Mouse (Mus musculus): ENCODE measurements around the gene Hes6. TPM values are rescaled to one million over a fixed set of nuclear protein-coding genes. Genes with fewer than 3 reads are reported as not detected.

Gene Hes6
- polyA plus RNA-seq, 1 experiment, result 32.9 TPM

DNA sequence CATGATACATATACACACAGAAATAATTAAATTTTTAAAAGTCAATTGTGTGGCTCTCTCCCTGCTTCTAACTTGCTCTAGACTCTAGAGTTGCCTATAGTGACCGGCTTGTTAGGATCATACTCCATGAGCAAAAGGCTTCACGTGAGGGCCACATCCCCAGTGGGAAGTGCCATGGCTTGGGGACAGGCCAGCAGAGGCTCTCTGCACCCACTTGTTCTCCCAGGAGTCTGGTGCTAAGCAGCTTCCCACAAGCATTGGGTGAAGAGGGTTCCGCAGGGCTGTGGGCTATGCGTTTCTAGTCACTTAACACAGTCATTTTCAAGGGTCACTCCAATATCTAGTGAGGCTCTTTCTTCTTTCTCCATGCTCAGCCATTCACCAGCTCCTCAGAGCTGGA, 43.3 kb upstream of the Hes6 start:
- peak overlapping the region; percentile 23; the same call in 1 of the 2 replicates for H3K27ac ChIP-seq (ENCODE audit: control insufficient read depth, insufficient read depth, low read depth, low read length, poor library complexity)
- H3K4me1 ChIP-seq (ENCODE audit: control insufficient read depth, insufficient read depth, low read length), result peaks cover 2% of the 10 kb centered on the region; the same call in 1 of the 2 replicates
- 78% methylated on average over 4 of the region's 4 CpGs for WGBS
- no peak overlapping the region for H3K4me3 ChIP-seq (replicated peaks; ENCODE audit: control insufficient read depth, low read depth, low read length)
- TF ChIP-seq CTCF (IDR thresholded peaks at IDR 0.05; ENCODE audit: control insufficient read depth, insufficient read depth, low read length), result no peak
- TF ChIP-seq POLR2A (IDR thresholded peaks at IDR 0.05; ENCODE audit: borderline replicate concordance, control insufficient read depth, low read depth, low read length), result no peak

GRCm38 (mm10) chr1:91456301-91456801, 42.5 kb upstream of the Hes6 start:
- whole genome bisulfite sequencing, result 10% methylated on average over 11 of the region's 11 CpGs
- Histone ChIP-seq H3K27ac (ENCODE audit: control insufficient read depth, insufficient read depth, low read depth, low read length, poor library complexity) (peak overlapping the region; percentile 70), H3K4me3 (replicated peaks; ENCODE audit: control insufficient read depth, low read depth, low read length) (no peak overlapping the region), H3K4me1 (ENCODE audit: control insufficient read depth, insufficient read depth, low read length) (peaks cover 2% of the 10 kb centered on the region; the same call in 1 of the 2 replicates)
- no peak for TF ChIP-seq POLR2A (IDR thresholded peaks at IDR 0.05; ENCODE audit: borderline replicate concordance, control insufficient read depth, low read depth, low read length)
- no peak for TF ChIP-seq CTCF (IDR thresholded peaks at IDR 0.05; ENCODE audit: control insufficient read depth, insufficient read depth, low read length)

DNA sequence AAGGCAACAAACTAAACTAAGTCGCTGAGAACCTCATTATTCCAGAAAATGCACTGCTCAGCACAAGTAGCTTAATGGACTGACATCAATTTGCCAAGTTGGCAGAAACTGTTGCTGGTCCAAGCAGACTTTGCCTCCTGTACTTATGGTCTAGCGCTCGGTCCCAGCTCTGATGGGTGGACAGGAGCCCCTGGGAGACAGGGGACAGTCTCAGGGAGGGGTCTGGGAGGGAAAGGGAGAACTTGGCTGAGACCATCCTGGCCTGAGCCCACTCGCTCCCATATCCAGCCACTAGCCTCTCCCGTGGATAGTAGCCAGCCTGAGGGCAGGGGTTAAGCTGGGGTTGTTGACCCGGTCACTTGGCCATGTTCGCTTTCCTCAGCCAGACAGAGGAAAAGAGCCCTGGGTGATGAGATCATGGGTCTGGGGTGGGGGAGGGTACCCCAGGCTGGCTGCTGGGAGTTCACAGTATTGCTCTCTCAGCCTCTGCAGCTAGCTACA, 41.9 kb upstream of the Hes6 start:
- TF ChIP-seq CTCF (IDR thresholded peaks at IDR 0.05; ENCODE audit: control insufficient read depth, insufficient read depth, low read length), result no peak
- TF ChIP-seq POLR2A (IDR thresholded peaks at IDR 0.05; ENCODE audit: borderline replicate concordance, control insufficient read depth, low read depth, low read length), result no peak
- peaks cover 2% of the 10 kb centered on the region; the same call in 1 of the 2 replicates for H3K4me1 ChIP-seq (ENCODE audit: control insufficient read depth, insufficient read depth, low read length)
- no peak overlapping the region for H3K4me3 ChIP-seq (replicated peaks; ENCODE audit: control insufficient read depth, low read depth, low read length)
- WGBS, result 80% methylated on average over 7 of the region's 7 CpGs
- H3K27ac ChIP-seq (ENCODE audit: control insufficient read depth, insufficient read depth, low read depth, low read length, poor library complexity), result peak overlapping the region; percentile 70

DNA sequence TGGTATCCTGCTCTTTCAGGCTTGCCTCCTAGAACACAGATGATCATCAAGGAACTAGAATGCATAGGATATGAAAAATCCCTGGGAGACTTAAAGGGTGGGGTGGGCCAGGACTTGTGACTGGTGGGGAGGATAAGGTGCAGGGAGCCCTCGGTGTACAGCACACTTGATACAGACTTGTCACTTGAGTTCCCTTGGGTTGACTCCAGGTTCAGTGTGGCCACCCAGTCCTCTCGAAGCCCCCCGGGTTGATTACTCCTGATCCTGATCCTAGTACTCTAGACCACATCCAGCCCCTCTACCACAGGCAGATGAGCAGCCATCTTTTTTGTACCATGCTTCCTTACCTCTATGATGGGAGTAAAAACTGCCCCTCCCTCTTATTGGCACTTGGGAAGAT, 41.1 kb upstream of the Hes6 start:
- Histone ChIP-seq H3K4me3 (replicated peaks; ENCODE audit: control insufficient read depth, low read depth, low read length) (no peak overlapping the region), H3K27ac (ENCODE audit: control insufficient read depth, insufficient read depth, low read depth, low read length, poor library complexity) (no peak overlapping the region), H3K4me1 (ENCODE audit: control insufficient read depth, insufficient read depth, low read length) (peaks cover 2% of the 10 kb centered on the region; the same call in 1 of the 2 replicates)
- no peak for TF ChIP-seq POLR2A (IDR thresholded peaks at IDR 0.05; ENCODE audit: borderline replicate concordance, control insufficient read depth, low read depth, low read length)
- TF ChIP-seq CTCF (IDR thresholded peaks at IDR 0.05; ENCODE audit: control insufficient read depth, insufficient read depth, low read length), result no peak
- 77% methylated on average over 3 of the region's 3 CpGs for WGBS

DNA sequence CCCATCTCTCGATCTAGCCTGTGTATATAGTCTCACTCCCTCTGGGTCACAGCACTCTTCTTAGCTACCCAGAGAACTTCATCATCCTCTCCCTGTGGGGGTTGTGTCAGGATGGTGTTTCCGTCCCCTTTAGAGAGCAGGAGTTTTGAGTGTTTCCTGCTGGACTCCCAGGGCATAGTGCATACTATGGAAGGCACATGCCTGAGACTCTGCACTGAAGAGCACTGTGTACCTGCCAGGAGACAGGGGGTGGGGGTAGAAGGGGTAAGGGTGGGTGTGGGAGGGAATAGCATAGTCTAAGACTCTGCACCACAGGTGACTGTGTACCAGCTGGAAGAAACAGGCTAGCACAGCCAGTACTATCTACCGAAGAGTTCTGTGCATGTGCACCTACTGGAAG, 40.5 kb upstream of the Hes6 start:
- peaks cover 2% of the 10 kb centered on the region; the same call in 1 of the 2 replicates for H3K4me1 ChIP-seq (ENCODE audit: control insufficient read depth, insufficient read depth, low read length)
- WGBS, result 64% methylated on average over 3 of the region's 3 CpGs
- no peak overlapping the region for H3K4me3 ChIP-seq (replicated peaks; ENCODE audit: control insufficient read depth, low read depth, low read length)
- TF ChIP-seq POLR2A (IDR thresholded peaks at IDR 0.05; ENCODE audit: borderline replicate concordance, control insufficient read depth, low read depth, low read length) (no peak), CTCF (IDR thresholded peaks at IDR 0.05; ENCODE audit: control insufficient read depth, insufficient read depth, low read length) (no peak)
- no peak overlapping the region for H3K27ac ChIP-seq (ENCODE audit: control insufficient read depth, insufficient read depth, low read depth, low read length, poor library complexity)

GRCm38 (mm10) chr1:91453932-91454331, 40.1 kb upstream of the Hes6 start:
- Histone ChIP-seq H3K27ac (ENCODE audit: control insufficient read depth, insufficient read depth, low read depth, low read length, poor library complexity) (no peak overlapping the region), H3K4me3 (replicated peaks; ENCODE audit: control insufficient read depth, low read depth, low read length) (no peak overlapping the region), H3K4me1 (ENCODE audit: control insufficient read depth, insufficient read depth, low read length) (peaks cover 2% of the 10 kb centered on the region; the same call in 1 of the 2 replicates)
- 61% methylated on average over 9 of the region's 9 CpGs for WGBS
- TF ChIP-seq POLR2A (IDR thresholded peaks at IDR 0.05; ENCODE audit: borderline replicate concordance, control insufficient read depth, low read depth, low read length), result no peak
- TF ChIP-seq CTCF (IDR thresholded peaks at IDR 0.05; ENCODE audit: control insufficient read depth, insufficient read depth, low read length), result no peak

- H3K27ac ChIP-seq (ENCODE audit: control insufficient read depth, insufficient read depth, low read depth, low read length, poor library complexity), result no peak overlapping the region
- no peaks in the 10 kb centered on the region; the same call in 1 of the 2 replicates for H3K4me1 ChIP-seq (ENCODE audit: control insufficient read depth, insufficient read depth, low read length)
- 45% methylated on average over 5 of the region's 5 CpGs for WGBS
- H3K4me3 ChIP-seq (replicated peaks; ENCODE audit: control insufficient read depth, low read depth, low read length), result no peak overlapping the region
- TF ChIP-seq POLR2A (IDR thresholded peaks at IDR 0.05; ENCODE audit: borderline replicate concordance, control insufficient read depth, low read depth, low read length) (no peak), CTCF (IDR thresholded peaks at IDR 0.05; ENCODE audit: control insufficient read depth, insufficient read depth, low read length) (no peak)
Observed at GRCm38 (mm10) chr1:91451547-91452084, 37.8 kb upstream of the Hes6 start.

- no peak for TF ChIP-seq CTCF (IDR thresholded peaks at IDR 0.05; ENCODE audit: control insufficient read depth, insufficient read depth, low read length)
- TF ChIP-seq POLR2A (IDR thresholded peaks at IDR 0.05; ENCODE audit: borderline replicate concordance, control insufficient read depth, low read depth, low read length), result no peak
- WGBS, result 88% methylated on average over 5 of the region's 5 CpGs
- Histone ChIP-seq H3K27ac (ENCODE audit: control insufficient read depth, insufficient read depth, low read depth, low read length, poor library complexity) (no peak overlapping the region), H3K4me3 (replicated peaks; ENCODE audit: control insufficient read depth, low read depth, low read length) (no peak overlapping the region), H3K4me1 (ENCODE audit: control insufficient read depth, insufficient read depth, low read length) (no peaks in the 10 kb centered on the region; the same call in 1 of the 2 replicates)
Observed at GRCm38 (mm10) chr1:91450851-91451250, 37.0 kb upstream of the Hes6 start.

Measured in bone marrow, adult 2 months (tissue).